ENCODE assay signal across 9 mouse cellular contexts in the genomic region with DNA sequence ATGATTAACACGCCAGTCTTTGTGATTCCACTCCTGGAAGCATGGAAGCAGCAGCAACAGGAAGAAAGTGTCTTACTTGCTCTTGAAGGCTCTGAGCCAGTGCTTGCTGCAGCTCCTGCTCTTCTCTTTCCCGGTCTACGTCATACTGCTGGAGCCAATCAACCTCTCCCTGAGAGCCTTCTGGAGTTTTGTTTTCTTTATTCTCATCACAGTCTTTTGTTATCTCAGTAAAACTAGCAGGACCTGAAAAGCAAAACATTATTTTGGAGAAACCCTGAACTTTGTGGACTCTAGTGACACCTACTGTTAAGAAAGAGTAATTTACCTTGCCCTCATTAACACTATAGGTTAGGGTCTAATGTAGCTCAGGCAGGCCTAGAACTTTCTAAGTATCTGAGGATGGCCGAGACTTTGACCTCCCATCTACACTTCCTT. TPM values are rescaled to one million over a fixed set of nuclear protein-coding genes. Genes with fewer than 3 reads are reported as not detected.
DNase-seq lines count a peak whose midpoint lies in the region; ATAC-seq and TF ChIP-seq lines count a peak whose summit lies in the region.
"Had no signal": no experiment of that assay in that cellular context is flagged by ENCODE, and none has a peak within 500 bp of the region (broad histone marks: within the 10 kb centered on the region; RNA-seq: fewer than 3 reads in every experiment).

No protein-coding gene starts in this region.

- H3K4me2 ChIP-seq in midbrain, postnatal 0 days (ENCODE audit: low read depth, low read length, poor library complexity, severe bottlenecking): no peak overlapping the region
- no peak overlapping the region for H3K4me2 ChIP-seq in midbrain, embryonic 16.5 days (ENCODE audit: low read length)
- no peak overlapping the region for H3K4me2 ChIP-seq in kidney, embryonic 14.5 days (replicated peaks; ENCODE audit: low read depth, low read length)
- H3K4me2 ChIP-seq: limb, embryonic 13.5 days had no signal

- no peaks in the 10 kb centered on the region for H3K9me3 ChIP-seq in midbrain, postnatal 0 days (ENCODE audit: low read length)
- H3K9me3 ChIP-seq in midbrain, embryonic 16.5 days (replicated peaks; ENCODE audit: control insufficient read depth, low read length, poor library complexity, severe bottlenecking): no peaks in the 10 kb centered on the region
- H3K9me3 ChIP-seq in kidney, embryonic 14.5 days (ENCODE audit: control insufficient read depth, low read length): no peaks in the 10 kb centered on the region
- H3K9me3 ChIP-seq: limb, embryonic 13.5 days had no signal

- no peak for ATAC-seq in midbrain, postnatal 0 days (ENCODE audit: low FRiP score)
- no peak for ATAC-seq in midbrain, embryonic 16.5 days
- ATAC-seq in kidney, embryonic 14.5 days (ENCODE audit: low FRiP score, low TSS enrichment): peak; percentile 64; the same call in 1 of the 2 replicates

- peak; percentile 80 for TF ChIP-seq CTCF in midbrain, postnatal 0 days (IDR thresholded peaks at IDR 0.05)

- H3K9ac ChIP-seq in midbrain, postnatal 0 days (replicated peaks; ENCODE audit: low read length, poor library complexity, severe bottlenecking): no peak overlapping the region
- no peak overlapping the region for H3K9ac ChIP-seq in midbrain, embryonic 16.5 days (ENCODE audit: low read depth, low read length)
- no peak overlapping the region for H3K9ac ChIP-seq in kidney, embryonic 14.5 days (ENCODE audit: low read depth, low read length)
- H3K9ac ChIP-seq: limb, embryonic 13.5 days had no signal

- no peak overlapping the region for H3K4me3 ChIP-seq in midbrain, postnatal 0 days (ENCODE audit: low read depth, low read length)
- H3K4me3 ChIP-seq in midbrain, embryonic 16.5 days (ENCODE audit: low read depth, low read length): no peak overlapping the region
- H3K4me3 ChIP-seq in kidney, embryonic 14.5 days (ENCODE audit: low read length): no peak overlapping the region
- H3K4me3 ChIP-seq: limb, embryonic 13.5 days had no signal

- no peak overlapping the region for H3K27ac ChIP-seq in midbrain, postnatal 0 days (ENCODE audit: low read depth, low read length)
- no peak overlapping the region for H3K27ac ChIP-seq in midbrain, embryonic 16.5 days (ENCODE audit: low read length)
- no peak overlapping the region for H3K27ac ChIP-seq in kidney, embryonic 14.5 days (ENCODE audit: low read depth, low read length)
- H3K27ac ChIP-seq: limb, embryonic 13.5 days had no signal

- H3K4me1 ChIP-seq in midbrain, postnatal 0 days (ENCODE audit: insufficient read depth, low read length): no peaks in the 10 kb centered on the region
- H3K4me1 ChIP-seq in midbrain, embryonic 16.5 days (ENCODE audit: control insufficient read depth, insufficient read depth, low read length): no peaks in the 10 kb centered on the region
- H3K4me1 ChIP-seq in kidney, embryonic 14.5 days (ENCODE audit: control insufficient read depth, insufficient read depth, low read length): no peaks in the 10 kb centered on the region
- H3K4me1 ChIP-seq: limb, embryonic 13.5 days had no signal

- H3K27me3 ChIP-seq in midbrain, postnatal 0 days (ENCODE audit: insufficient read depth, low read length): no peaks in the 10 kb centered on the region
- no peaks in the 10 kb centered on the region for H3K27me3 ChIP-seq in midbrain, embryonic 16.5 days (ENCODE audit: control insufficient read depth, insufficient read depth, low read depth, low read length)
- H3K27me3 ChIP-seq in kidney, embryonic 14.5 days (ENCODE audit: control insufficient read depth, insufficient read depth, low read length): no peaks in the 10 kb centered on the region
- H3K27me3 ChIP-seq: limb, embryonic 13.5 days had no signal

- WGBS in midbrain, postnatal 0 days: 59% methylated on average over 4 of the region's 4 CpGs
- 61% methylated on average over 4 of the region's 4 CpGs for WGBS in midbrain, embryonic 16.5 days
- WGBS in kidney, embryonic 14.5 days: 43% methylated on average over 4 of the region's 4 CpGs

- DNase-seq in adrenal gland, adult 2 months: peak; percentile 36
- DNase-seq in adrenal gland, postnatal 25 days: no peak
- peak; percentile 56 for DNase-seq in midbrain, postnatal 0 days (ENCODE audit: low spot score)
- peak; percentile 49 for DNase-seq in forelimb bud, embryonic 11.5 days (ENCODE audit: low read depth, low spot score)
- peak; percentile 70 for DNase-seq in retina, embryonic 14.5 days (ENCODE audit: low spot score)
- no peak for DNase-seq in thymus, postnatal 4 days

- peaks cover 27% of the 10 kb centered on the region; the same call in 1 of the 2 replicates for H3K36me3 ChIP-seq in midbrain, postnatal 0 days (ENCODE audit: insufficient read depth, low read length)
- H3K36me3 ChIP-seq in midbrain, embryonic 16.5 days (ENCODE audit: control insufficient read depth, insufficient read depth, low read length): peaks cover 19% of the 10 kb centered on the region
- peaks cover 79% of the 10 kb centered on the region for H3K36me3 ChIP-seq in kidney, embryonic 14.5 days (ENCODE audit: control insufficient read depth, insufficient read depth, low read length)

RNA-seq across cellular contexts. Expression of gene Vil1, which starts 43.5 kb away (rescaled TPM):
- 1 to 10 TPM in 1 of 2 experiments, under 1 TPM in 1; 0.95 to 1.1 TPM for total RNA-seq in adrenal gland, adult 2 months (2021)
- 0.13 and 0.20 TPM in 2 replicates for polyA plus RNA-seq in adrenal gland, adult 2 months (2012; rRNA removed)
- total RNA-seq in adrenal gland, postnatal 25 days (2021): 1.6 TPM in 2 replicates
- 0.38 and 0.80 TPM in 2 replicates for total RNA-seq in midbrain, postnatal 0 days (2014; rRNA removed)
- polyA plus RNA-seq in midbrain, postnatal 0 days (2015; fragmentation: Nextera tagmentation; extraction: Ambion mirVana): 0.31 and 0.43 TPM in 2 replicates
- 0.24 and 0.35 TPM in 2 replicates for polyA plus RNA-seq in midbrain, embryonic 16.5 days (2015; fragmentation: Nextera tagmentation; extraction: Ambion mirVana)
- 2.8 and 6.7 TPM in 2 replicates for polyA plus RNA-seq in kidney, embryonic 14.5 days (2014; fragmentation: Nextera tagmentation; extraction: Ambion mirVana)

RNA-seq across cellular contexts. Expression of gene Cnot9, which starts 53.2 kb away (rescaled TPM):
- 10 to 100 TPM; 24.0 to 26.7 TPM for total RNA-seq in adrenal gland, adult 2 months (2021)
- 8.4 and 10.1 TPM in 2 replicates for polyA plus RNA-seq in adrenal gland, adult 2 months (2012; rRNA removed)
- 26.3 and 27.2 TPM in 2 replicates for total RNA-seq in adrenal gland, postnatal 25 days (2021)
- total RNA-seq in midbrain, postnatal 0 days (2014; rRNA removed): 40.3 and 40.8 TPM in 2 replicates
- polyA plus RNA-seq in midbrain, postnatal 0 days (2015; fragmentation: Nextera tagmentation; extraction: Ambion mirVana): 43.0 and 47.4 TPM in 2 replicates
- 47.7 and 48.9 TPM in 2 replicates for polyA plus RNA-seq in midbrain, embryonic 16.5 days (2015; fragmentation: Nextera tagmentation; extraction: Ambion mirVana)
- polyA plus RNA-seq in kidney, embryonic 14.5 days (2014; fragmentation: Nextera tagmentation; extraction: Ambion mirVana): 76.1 and 92.9 TPM in 2 replicates

Comparison
In these comparisons a context has a peak if more than half of its experiments do, and no peak if none do; other contexts are left out.
1. DNase-seq: peak in adrenal gland, adult 2 months (single experiment), midbrain, postnatal 0 days (single experiment), forelimb bud, embryonic 11.5 days (single experiment) and retina, embryonic 14.5 days (single experiment); none in adrenal gland, postnatal 25 days (single experiment) and thymus, postnatal 4 days (single experiment).